Mouse (Mus musculus) retina, adult 2 months (tissue): ENCODE data around the gene Nabp2.

Experiments
- DNase-seq: peaks from one replicate; pipeline ENCODE4 v3.0.0-alpha.2; 2012; ENCODE audit warnings: low read depth, low spot score

Gene Nabp2

GRCm38 (mm10) chr10:128411211-128412054 lies at the start of gene Nabp2, which contains the start of gene Rnf41:
Nabp2 (minus strand) TSS chr10:128411492.
Rnf41 (plus strand) TSS chr10:128411657.
- peak; percentile 82 for DNase-seq

- no peak for DNase-seq
These were observed 49.0 kb upstream of the Nabp2 start for GRCm38 (mm10) chr10:128460270-128460630.

GRCm38 (mm10) chr10:128459409-128460269 lies 48.3 kb upstream of the Nabp2 start:
- DNase-seq = no peak

GRCm38 (mm10) chr10:128458719-128459408 lies 47.6 kb upstream of the Nabp2 start, which contains the start of gene Smarcc2:
Smarcc2 (plus strand) TSS chr10:128459248.
- peak; percentile 71 for DNase-seq

- DNase-seq = peak; percentile 62
These were observed 47.0 kb upstream of the Nabp2 start for GRCm38 (mm10) chr10:128458348-128458718.

GRCm38 (mm10) chr10:128457676-128458075 lies 46.4 kb upstream of the Nabp2 start:
- DNase-seq = no peak

- DNase-seq = peak; percentile 70
These were observed 44.0 kb upstream of the Nabp2 start for GRCm38 (mm10) chr10:128455280-128455679.

GRCm38 (mm10) chr10:128454471-128454870 lies 43.2 kb upstream of the Nabp2 start:
- no peak for DNase-seq

- DNase-seq = no peak
These were observed 39.7 kb upstream of the Nabp2 start for GRCm38 (mm10) chr10:128451014-128451413.

- DNase-seq = no peak
These were observed 34.1 kb upstream of the Nabp2 start for GRCm38 (mm10) chr10:128445407-128445806.

- DNase-seq = no peak
These were observed 33.1 kb upstream of the Nabp2 start for GRCm38 (mm10) chr10:128444354-128444753.

GRCm38 (mm10) chr10:128442718-128443117 lies 31.4 kb upstream of the Nabp2 start:
- no peak for DNase-seq

- no peak for DNase-seq
These were observed 30.2 kb upstream of the Nabp2 start for GRCm38 (mm10) chr10:128441324-128442119.

- no peak for DNase-seq
These were observed 29.1 kb upstream of the Nabp2 start for GRCm38 (mm10) chr10:128440407-128440806.

- DNase-seq = no peak
These were observed 27.5 kb upstream of the Nabp2 start for GRCm38 (mm10) chr10:128438675-128439279.

- no peak for DNase-seq
These were observed 25.1 kb upstream of the Nabp2 start for GRCm38 (mm10) chr10:128436376-128436775.

- no peak for DNase-seq
These were observed 24.6 kb upstream of the Nabp2 start for GRCm38 (mm10) chr10:128435873-128436272.

- no peak for DNase-seq
These were observed 24.0 kb upstream of the Nabp2 start for GRCm38 (mm10) chr10:128435186-128435823.

- DNase-seq = no peak
These were observed 23.4 kb upstream of the Nabp2 start for GRCm38 (mm10) chr10:128434681-128435080.

GRCm38 (mm10) chr10:128433417-128433816 lies 22.1 kb upstream of the Nabp2 start:
- DNase-seq = no peak
